Mouse (Mus musculus) adrenal gland, adult 10 weeks (tissue): ENCODE data around the gene Adgre5. TPM values are rescaled to one million over a fixed set of nuclear protein-coding genes. Genes with fewer than 3 reads are reported as not detected.

ENCODE experiments used
- polyA plus RNA-seq: library from polyadenylated mRNA; stranded (reverse); fragments of 350-450 nt; fragmentation: Illumina TruSeq; extraction: RNeasy Lipid Tissue Mini Kit (QIAGEN cat#74804); gene quantifications from one replicate; pipeline ENCODE4 v1.2.3, GENCODE M21; 2014; ENCODE audit warnings: low read depth, low replicate concordance

The Adgre5 gene
- 6.5 TPM for polyA plus RNA-seq

DNA sequence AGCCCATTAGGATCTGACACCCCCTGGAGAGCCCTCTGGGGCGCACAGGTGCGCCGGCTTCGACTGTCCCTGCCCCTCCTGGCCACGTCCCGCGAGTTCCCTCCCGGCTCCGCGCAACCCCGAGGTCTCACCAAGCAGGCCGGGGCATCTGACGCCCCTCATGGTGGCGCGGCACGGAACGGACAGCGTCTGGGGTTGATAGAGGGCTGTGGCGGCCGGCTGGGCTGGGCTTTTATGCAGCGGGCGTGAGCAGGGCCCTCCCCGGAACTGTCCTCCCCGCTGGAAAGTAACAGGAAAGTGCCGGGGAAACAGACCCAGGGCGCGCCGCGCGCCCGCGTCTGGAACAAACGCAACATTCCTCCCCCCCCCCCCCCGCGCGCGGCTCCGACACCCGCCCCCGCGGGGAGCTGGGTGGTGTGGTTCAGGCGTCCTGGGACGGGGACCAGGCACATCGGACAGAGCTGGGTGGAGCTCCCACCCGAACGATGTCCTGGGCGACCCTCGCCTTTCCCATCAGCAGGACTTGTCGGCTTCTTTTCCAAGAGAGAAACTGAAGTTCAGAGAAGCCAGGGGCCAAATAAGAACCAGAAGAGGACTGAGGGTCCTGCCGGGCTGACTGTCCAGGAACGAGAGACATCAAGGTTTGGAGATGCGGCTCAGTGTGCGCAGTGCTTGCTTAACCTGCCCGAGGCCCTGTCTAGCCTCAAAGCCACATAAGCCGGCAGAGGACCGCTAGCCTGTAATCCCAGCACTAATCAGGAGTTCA, at the start of gene Adgre5:
Adgre5 (minus strand) TSS at position 351 of the 766 bp plus-strand sequence.

DNA sequence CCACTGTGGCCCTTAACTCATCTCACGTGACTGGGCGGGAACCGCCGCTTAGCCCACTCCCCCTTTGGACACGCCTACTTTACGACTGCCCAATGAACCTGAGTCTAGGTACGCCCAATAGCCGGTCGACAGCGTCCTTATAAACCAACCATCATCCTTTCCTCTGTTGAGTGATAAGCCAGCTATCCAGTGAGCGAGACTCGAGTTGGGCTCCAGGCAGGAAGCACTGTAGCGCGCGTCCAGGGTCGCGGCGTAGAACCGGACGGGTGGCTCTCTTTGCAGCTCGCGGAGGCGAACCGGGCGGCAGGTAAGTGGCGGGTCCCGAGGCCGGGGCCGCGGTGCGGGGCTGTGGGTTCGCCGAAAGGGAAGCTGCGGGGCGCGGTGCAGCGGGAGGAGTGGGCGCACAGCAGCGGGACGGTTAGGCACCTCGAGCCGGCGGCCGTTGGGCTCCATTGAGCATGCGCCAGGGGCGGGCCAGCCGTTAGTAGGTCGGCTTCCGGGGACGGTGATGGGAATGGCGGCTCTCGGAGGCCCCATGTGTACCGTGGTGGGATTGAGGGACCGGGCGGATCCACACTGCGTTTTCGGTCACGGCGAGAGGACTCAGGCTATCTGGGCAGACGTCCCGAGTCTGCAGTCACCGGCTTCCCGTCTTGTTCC, 26.0 kb downstream of the Adgre5 start, which contains the start of gene Ddx39:
Ddx39 (plus strand) TSS at position 147 of the 660 bp plus-strand sequence.

DNA sequence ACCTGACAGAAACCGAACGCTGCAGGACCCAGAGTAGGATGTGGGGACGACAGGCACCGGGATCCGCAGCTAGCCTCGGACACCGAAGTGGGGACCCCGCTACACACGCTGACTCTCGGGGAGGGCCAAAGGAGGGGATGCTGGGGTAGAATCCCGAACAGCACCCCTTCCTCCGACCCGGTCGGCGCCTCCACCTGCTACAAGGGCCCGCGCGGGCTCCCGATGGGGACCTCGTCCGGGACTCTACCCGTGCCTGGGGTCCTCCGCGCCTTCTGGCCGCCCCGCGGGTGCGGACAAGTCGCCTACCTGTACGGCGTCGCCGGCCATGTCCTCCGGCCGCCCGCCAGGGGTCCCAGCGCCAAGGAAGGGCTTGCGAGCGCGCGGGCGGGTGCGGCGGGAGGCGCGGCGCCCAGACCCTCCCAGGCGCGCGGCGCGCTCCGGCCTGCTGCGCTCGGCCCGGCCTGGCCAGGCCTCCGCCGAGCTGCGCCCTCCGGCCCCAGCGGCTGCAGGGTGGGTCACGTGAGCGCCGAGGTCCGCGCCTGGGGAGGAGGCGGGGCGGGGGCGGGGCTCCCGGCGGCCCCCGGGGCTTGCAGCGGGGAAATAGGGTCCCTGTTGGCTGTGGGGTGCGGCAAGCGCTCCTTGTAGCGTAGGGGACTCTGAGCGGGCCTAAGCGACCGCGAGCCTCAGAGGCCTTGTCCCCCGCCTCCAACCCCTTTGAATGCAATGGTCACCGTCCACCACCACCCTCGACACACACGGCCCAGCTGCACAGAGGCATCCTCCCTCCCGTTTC, 42.3 kb downstream of the Adgre5 start, which contains the start of gene Pkn1:
Pkn1 (minus strand) TSS at position 519 of the 793 bp plus-strand sequence.

Other genes with a start within 250 kb of the Adgre5 start
- not detected for gene Olfr370, start 205.5 kb downstream of the Adgre5 start, polyA plus RNA-seq
- 0.35 TPM for gene Ndufb7, start 174.7 kb downstream of the Adgre5 start, polyA plus RNA-seq
- gene Tecr, start 133.4 kb downstream of the Adgre5 start, polyA plus RNA-seq, result 58.4 TPM
- 28.2 TPM for gene Dnajb1, start 133.1 kb downstream of the Adgre5 start, polyA plus RNA-seq
- gene Gipc1, start 88.6 kb downstream of the Adgre5 start, polyA plus RNA-seq, result not detected
- 0.17 TPM for gene Ptger1, start 74.6 kb downstream of the Adgre5 start, polyA plus RNA-seq
- 15.2 TPM for gene Pkn1, start 42.1 kb downstream of the Adgre5 start, polyA plus RNA-seq
- 4.1 TPM for gene Ddx39, start 26.1 kb downstream of the Adgre5 start, polyA plus RNA-seq
- 7.5 TPM for gene Adgrl1, start 158.8 kb upstream of the Adgre5 start, polyA plus RNA-seq
- gene Gm10644, start 213.9 kb upstream of the Adgre5 start, polyA plus RNA-seq, result 0.35 TPM
- gene Asf1b, start 214.2 kb upstream of the Adgre5 start, polyA plus RNA-seq, result 1.7 TPM
- 56.5 TPM for gene Prkaca, start 231.7 kb upstream of the Adgre5 start, polyA plus RNA-seq